8 mouse cellular contexts compared by ENCODE assay signal in genomic region chr19:45997365-45997764, GRCm38 (mm10). TPM values are rescaled to one million over a fixed set of nuclear protein-coding genes. Genes with fewer than 3 reads are reported as not detected.
DNase-seq lines count a peak whose midpoint lies in the region; ATAC-seq and TF ChIP-seq lines count a peak whose summit lies in the region.

No protein-coding gene starts in this region.

- no peaks in the 10 kb centered on the region for H3K36me3 ChIP-seq in intestine, embryonic 15.5 days
- no peaks in the 10 kb centered on the region for H3K36me3 ChIP-seq in neural tube, embryonic 14.5 days (ENCODE audit: control insufficient read depth, insufficient read depth, low read length)

- H3K9ac ChIP-seq in intestine, embryonic 15.5 days = peak overlapping the region; percentile 96
- peak overlapping the region; percentile 90; the same call in 1 of the 2 replicates for H3K9ac ChIP-seq in neural tube, embryonic 14.5 days (replicated peaks; ENCODE audit: low read depth, low read length)

- no peak for DNase-seq in lung, adult 2 months
- DNase-seq in lung, postnatal 10 days = no peak
- DNase-seq in embryo, embryonic 10.5 days (ENCODE audit: low spot score) = peak; percentile 56
- no peak for DNase-seq in kidney, postnatal 36 days
- no peak for DNase-seq in urinary bladder, postnatal 4 days (ENCODE audit: low spot score in 2 of 2)
- no peak for DNase-seq in left cerebral cortex, adult 8-10 months (ENCODE audit: low spot score in 2 of 2)

- 50% methylated on average over 5 of the region's 5 CpGs for WGBS in lung, adult 2 months
- WGBS in intestine, embryonic 15.5 days = 56% methylated on average over 5 of the region's 5 CpGs
- 71% methylated on average over 5 of the region's 5 CpGs for WGBS in neural tube, embryonic 14.5 days

- ATAC-seq in intestine, embryonic 15.5 days = 0 out of 2 replicates have a peak, but pooled peaks have one; percentile 3
- no peak for ATAC-seq in neural tube, embryonic 14.5 days (ENCODE audit: low read depth)

- peak overlapping the region; percentile 49 for H3K4me3 ChIP-seq in lung, adult 2 months (replicated peaks; ENCODE audit: extremely low read depth, low read depth, low read length)
- peak overlapping the region; percentile 91 for H3K4me3 ChIP-seq in intestine, embryonic 15.5 days (replicated peaks)
- peak overlapping the region; percentile 86 for H3K4me3 ChIP-seq in neural tube, embryonic 14.5 days (ENCODE audit: low read depth, low read length)

- peak overlapping the region; percentile 95; the same call in 1 of the 2 replicates for H3K27ac ChIP-seq in intestine, embryonic 15.5 days
- no peak overlapping the region; the same call in 1 of the 2 replicates for H3K27ac ChIP-seq in neural tube, embryonic 14.5 days (ENCODE audit: low read depth, low read length)

- no peak for TF ChIP-seq CTCF in lung, adult 2 months (IDR thresholded peaks at IDR 0.05; ENCODE audit: insufficient read depth, low read length)

- no peaks in the 10 kb centered on the region for H3K9me3 ChIP-seq in intestine, embryonic 15.5 days
- no peaks in the 10 kb centered on the region for H3K9me3 ChIP-seq in neural tube, embryonic 14.5 days (ENCODE audit: control insufficient read depth, low read length)

- TF ChIP-seq POLR2A in lung, adult 2 months (IDR thresholded peaks at IDR 0.05; ENCODE audit: borderline replicate concordance, extremely low read depth, low read depth, low read length) = no peak

- H3K4me1 ChIP-seq in lung, adult 2 months (ENCODE audit: control insufficient read depth, insufficient read depth, low read length) = peaks cover 3% of the 10 kb centered on the region
- 0 out of 2 replicates have a peak, but pooled peaks cover 2% of the 10 kb centered on the region for H3K4me1 ChIP-seq in intestine, embryonic 15.5 days (replicated peaks)
- H3K4me1 ChIP-seq in neural tube, embryonic 14.5 days (ENCODE audit: control insufficient read depth, insufficient read depth, low read length) = peaks cover 3% of the 10 kb centered on the region; the same call in 1 of the 2 replicates

- H3K27me3 ChIP-seq in intestine, embryonic 15.5 days (replicated peaks) = no peaks in the 10 kb centered on the region
- 0 out of 2 replicates have a peak, but pooled peaks cover 2% of the 10 kb centered on the region for H3K27me3 ChIP-seq in neural tube, embryonic 14.5 days (ENCODE audit: control insufficient read depth, insufficient read depth, low read length)

- H3K4me2 ChIP-seq in intestine, embryonic 15.5 days (replicated peaks) = peak overlapping the region; percentile 66
- peak overlapping the region; percentile 64 for H3K4me2 ChIP-seq in neural tube, embryonic 14.5 days (ENCODE audit: low read depth, low read length)

RNA-seq across cellular contexts. Expression of gene Armh3, which starts 0.9 kb away (rescaled TPM):
- polyA plus RNA-seq in lung, adult 2 months (2012; rRNA removed) = 6.7 and 9.5 TPM in 2 replicates
- polyA plus RNA-seq in intestine, embryonic 15.5 days (2015; fragmentation: Nextera tagmentation; extraction: Ambion mirVana) = 15.5 and 16.5 TPM in 2 replicates
- 21.7 and 22.5 TPM in 2 replicates for polyA plus RNA-seq in neural tube, embryonic 14.5 days (2014; fragmentation: Nextera tagmentation; extraction: Ambion mirVana)
- 10 to 100 TPM; 20.7 to 22.8 (median 21.7) TPM for total RNA-seq in left cerebral cortex, adult 8-10 months (2022)

RNA-seq across cellular contexts. Expression of gene Hps6, which starts 5.9 kb away (rescaled TPM):
- polyA plus RNA-seq in lung, adult 2 months (2012; rRNA removed) = 7.5 and 8.7 TPM in 2 replicates
- 8.8 and 9.5 TPM in 2 replicates for polyA plus RNA-seq in intestine, embryonic 15.5 days (2015; fragmentation: Nextera tagmentation; extraction: Ambion mirVana)
- 1.4 and 2.4 TPM in 2 replicates for polyA plus RNA-seq in neural tube, embryonic 14.5 days (2014; fragmentation: Nextera tagmentation; extraction: Ambion mirVana)
- total RNA-seq in left cerebral cortex, adult 8-10 months (2022) = 1 to 10 TPM; 7.8 to 9.0 (median 8.5) TPM

RNA-seq across cellular contexts. Expression of gene Pprc1, which starts 47.3 kb away (rescaled TPM):
- 18.3 and 19.3 TPM in 2 replicates for polyA plus RNA-seq in lung, adult 2 months (2012; rRNA removed)
- polyA plus RNA-seq in intestine, embryonic 15.5 days (2015; fragmentation: Nextera tagmentation; extraction: Ambion mirVana) = 31.0 and 36.5 TPM in 2 replicates
- polyA plus RNA-seq in neural tube, embryonic 14.5 days (2014; fragmentation: Nextera tagmentation; extraction: Ambion mirVana) = 21.7 and 29.3 TPM in 2 replicates
- 10 to 100 TPM; 25.7 to 29.7 (median 26.8) TPM for total RNA-seq in left cerebral cortex, adult 8-10 months (2022)

RNA-seq across cellular contexts. Expression of gene Ldb1, which starts 47.6 kb away (rescaled TPM):
- 220 TPM in 2 replicates for polyA plus RNA-seq in lung, adult 2 months (2012; rRNA removed)
- 53.2 and 57.8 TPM in 2 replicates for polyA plus RNA-seq in intestine, embryonic 15.5 days (2015; fragmentation: Nextera tagmentation; extraction: Ambion mirVana)
- polyA plus RNA-seq in neural tube, embryonic 14.5 days (2014; fragmentation: Nextera tagmentation; extraction: Ambion mirVana) = 93.1 and 98.6 TPM in 2 replicates
- 100 to 1,000 TPM; 110 to 132 (median 120) TPM for total RNA-seq in left cerebral cortex, adult 8-10 months (2022)
